Mouse (Mus musculus): ENCODE data around the gene Trpm3.
"Not testable (repeated sequence)": the region's sequence is repeated elsewhere in the genome, so short reads cannot be mapped to it uniquely, and the experiment has no call there.

The Trpm3 gene

GRCm38 (mm10) chr19:22847696-22848095, 708.9 kb downstream of the Trpm3 start:
- no peak for DNase-seq (ENCODE audit: low read depth, low spot score)

- DNase-seq (ENCODE audit: low read depth, low spot score), result no peak
Measured at GRCm38 (mm10) chr19:22848251-22848650, 709.4 kb downstream of the Trpm3 start.

- no peak for DNase-seq (ENCODE audit: low read depth, low spot score)
Measured at GRCm38 (mm10) chr19:22848783-22849576, 710.1 kb downstream of the Trpm3 start.

- not testable (repeated sequence) for DNase-seq (ENCODE audit: low read depth, low spot score)
Measured at GRCm38 (mm10) chr19:22851423-22851822, 712.6 kb downstream of the Trpm3 start.

GRCm38 (mm10) chr19:22859644-22860043, 720.8 kb downstream of the Trpm3 start:
- no peak for DNase-seq (ENCODE audit: low read depth, low spot score)

- no peak for DNase-seq (ENCODE audit: low read depth, low spot score)
Measured at GRCm38 (mm10) chr19:22867456-22867855, 728.6 kb downstream of the Trpm3 start.

GRCm38 (mm10) chr19:22869853-22870252, 731.0 kb downstream of the Trpm3 start:
- no peak for DNase-seq (ENCODE audit: low read depth, low spot score)

- DNase-seq (ENCODE audit: low read depth, low spot score), result no peak
Measured at GRCm38 (mm10) chr19:22872456-22872855, 733.6 kb downstream of the Trpm3 start.

GRCm38 (mm10) chr19:22880199-22880598, 741.4 kb downstream of the Trpm3 start:
- DNase-seq (ENCODE audit: low read depth, low spot score), result no peak

GRCm38 (mm10) chr19:22882670-22883111, 743.8 kb downstream of the Trpm3 start:
- DNase-seq (ENCODE audit: low read depth, low spot score), result no peak

- no peak for DNase-seq (ENCODE audit: low read depth, low spot score)
Measured at GRCm38 (mm10) chr19:22883154-22883553, 744.3 kb downstream of the Trpm3 start.

- DNase-seq (ENCODE audit: low read depth, low spot score), result peak; percentile 56
Measured at GRCm38 (mm10) chr19:22883744-22884317, 745.0 kb downstream of the Trpm3 start.

GRCm38 (mm10) chr19:22884357-22884756, 745.5 kb downstream of the Trpm3 start:
- no peak for DNase-seq (ENCODE audit: low read depth, low spot score)

- no peak for DNase-seq (ENCODE audit: low read depth, low spot score)
Measured at GRCm38 (mm10) chr19:22885051-22885450, 746.2 kb downstream of the Trpm3 start.

GRCm38 (mm10) chr19:22901892-22902291, 763.0 kb downstream of the Trpm3 start:
- no peak for DNase-seq (ENCODE audit: low read depth, low spot score)

- DNase-seq (ENCODE audit: low read depth, low spot score), result no peak
Measured at GRCm38 (mm10) chr19:22902386-22902785, 763.5 kb downstream of the Trpm3 start.

- DNase-seq (ENCODE audit: low read depth, low spot score), result peak; percentile 40
Measured at GRCm38 (mm10) chr19:22905066-22905482, 766.2 kb downstream of the Trpm3 start.

GRCm38 (mm10) chr19:22910686-22911085, 771.8 kb downstream of the Trpm3 start:
- DNase-seq (ENCODE audit: low read depth, low spot score), result no peak

- no peak for DNase-seq (ENCODE audit: low read depth, low spot score)
Measured at GRCm38 (mm10) chr19:22912971-22913370, 774.1 kb downstream of the Trpm3 start.

GRCm38 (mm10) chr19:22915868-22916642, 777.2 kb downstream of the Trpm3 start:
- peak; percentile 71 for DNase-seq (ENCODE audit: low read depth, low spot score)

GRCm38 (mm10) chr19:22916643-22917344, 777.9 kb downstream of the Trpm3 start:
- DNase-seq (ENCODE audit: low read depth, low spot score), result peak; percentile 62

- DNase-seq (ENCODE audit: low read depth, low spot score), result no peak
Measured at GRCm38 (mm10) chr19:22917345-22917735, 778.5 kb downstream of the Trpm3 start.
